Mouse (Mus musculus): ENCODE measurements at regions not wholly inside any gene's neighbourhood (a gene's known extent, or its start where the extent isn't known, plus 50 kb on each side); places are given as distances from the start of the nearest gene placed in this dataset.

GRCm38 (mm10) chr6:147789112-147789511 lies 257.9 kb upstream of the Far2 start:
- no peak for DNase-seq (ENCODE audit: extremely low read depth, low read depth, low spot score)
- no peak overlapping the region for H3K4me3 ChIP-seq (ENCODE audit: insufficient read depth, low read depth, low read length)
- TF ChIP-seq POLR2A (IDR thresholded peaks at IDR 0.05; ENCODE audit: extremely low read depth, insufficient read depth, low read length) (no peak), CTCF (IDR thresholded peaks at IDR 0.05; ENCODE audit: low read depth, low read length) (no peak)
- no peaks in the 10 kb centered on the region for H3K36me3 ChIP-seq (ENCODE audit: control insufficient read depth, insufficient read depth, low read length)
- no peaks in the 10 kb centered on the region for H3K79me2 ChIP-seq (ENCODE audit: control insufficient read depth, insufficient read depth, low read length)
- H3K27me3 ChIP-seq (ENCODE audit: control insufficient read depth, insufficient read depth, low read length) = no peaks in the 10 kb centered on the region
- H3K4me1 ChIP-seq (ENCODE audit: control insufficient read depth, insufficient read depth, low read length) = no peaks in the 10 kb centered on the region
- no peak overlapping the region for H3K27ac ChIP-seq (replicated peaks; ENCODE audit: insufficient read depth, low read depth, low read length)
- H3K9ac ChIP-seq (ENCODE audit: low read depth, low read length) = no peak overlapping the region
- WGBS = 64% methylated on average over 6 of the region's 6 CpGs

GRCm38 (mm10) chr6:147793811-147794210 lies 253.2 kb upstream of the Far2 start:
- Histone ChIP-seq H3K4me3 (ENCODE audit: insufficient read depth, low read depth, low read length) (no peak overlapping the region), H3K27me3 (ENCODE audit: control insufficient read depth, insufficient read depth, low read length) (no peaks in the 10 kb centered on the region), H3K4me1 (ENCODE audit: control insufficient read depth, insufficient read depth, low read length) (no peaks in the 10 kb centered on the region), H3K9ac (ENCODE audit: low read depth, low read length) (no peak overlapping the region), H3K27ac (replicated peaks; ENCODE audit: insufficient read depth, low read depth, low read length) (no peak overlapping the region), H3K36me3 (ENCODE audit: control insufficient read depth, insufficient read depth, low read length) (no peaks in the 10 kb centered on the region), H3K79me2 (ENCODE audit: control insufficient read depth, insufficient read depth, low read length) (no peaks in the 10 kb centered on the region)
- DNase-seq (ENCODE audit: extremely low read depth, low read depth, low spot score) = no peak
- WGBS = 65% methylated on average over 3 of the region's 3 CpGs
- no peak for TF ChIP-seq POLR2A (IDR thresholded peaks at IDR 0.05; ENCODE audit: extremely low read depth, insufficient read depth, low read length)
- no peak for TF ChIP-seq CTCF (IDR thresholded peaks at IDR 0.05; ENCODE audit: low read depth, low read length)

DNA sequence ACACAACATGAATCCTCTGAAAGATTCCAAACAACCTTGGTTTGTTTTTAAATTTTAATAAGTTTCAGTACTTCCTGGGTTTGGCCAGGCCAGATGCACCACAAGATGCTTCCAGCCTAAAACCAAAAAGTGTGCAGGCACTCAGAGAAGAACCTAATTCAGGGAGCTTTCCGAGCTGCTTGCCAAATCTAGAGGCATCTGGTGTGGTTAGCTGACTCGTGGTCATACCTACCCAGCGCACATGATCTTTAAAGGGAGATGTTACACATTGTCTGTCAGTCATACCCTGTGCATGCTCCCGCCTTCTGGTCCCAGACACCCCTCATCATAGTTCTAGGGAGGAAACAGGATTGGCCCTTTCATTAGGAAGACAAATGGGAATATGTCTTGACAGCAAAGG lies 252.7 kb upstream of the Far2 start:
- no peak for TF ChIP-seq CTCF (IDR thresholded peaks at IDR 0.05; ENCODE audit: low read depth, low read length)
- TF ChIP-seq POLR2A (IDR thresholded peaks at IDR 0.05; ENCODE audit: extremely low read depth, insufficient read depth, low read length) = no peak
- Histone ChIP-seq H3K4me1 (ENCODE audit: control insufficient read depth, insufficient read depth, low read length) (no peaks in the 10 kb centered on the region), H3K79me2 (ENCODE audit: control insufficient read depth, insufficient read depth, low read length) (no peaks in the 10 kb centered on the region), H3K4me3 (ENCODE audit: insufficient read depth, low read depth, low read length) (no peak overlapping the region), H3K9ac (ENCODE audit: low read depth, low read length) (no peak overlapping the region), H3K27me3 (ENCODE audit: control insufficient read depth, insufficient read depth, low read length) (no peaks in the 10 kb centered on the region), H3K36me3 (ENCODE audit: control insufficient read depth, insufficient read depth, low read length) (no peaks in the 10 kb centered on the region), H3K27ac (replicated peaks; ENCODE audit: insufficient read depth, low read depth, low read length) (no peak overlapping the region)
- WGBS = 76% methylated on average over 4 of the region's 4 CpGs
- no peak for DNase-seq (ENCODE audit: extremely low read depth, low read depth, low spot score)

- 78% methylated on average over 9 of the region's 9 CpGs for WGBS
- H3K4me1 ChIP-seq (ENCODE audit: control insufficient read depth, insufficient read depth, low read length) = no peaks in the 10 kb centered on the region
- TF ChIP-seq CTCF (IDR thresholded peaks at IDR 0.05; ENCODE audit: low read depth, low read length) (no peak), POLR2A (IDR thresholded peaks at IDR 0.05; ENCODE audit: extremely low read depth, insufficient read depth, low read length) (no peak)
- H3K79me2 ChIP-seq (ENCODE audit: control insufficient read depth, insufficient read depth, low read length) = no peaks in the 10 kb centered on the region
- no peak overlapping the region for H3K27ac ChIP-seq (replicated peaks; ENCODE audit: insufficient read depth, low read depth, low read length)
- no peak overlapping the region for H3K4me3 ChIP-seq (ENCODE audit: insufficient read depth, low read depth, low read length)
- H3K9ac ChIP-seq (ENCODE audit: low read depth, low read length) = no peak overlapping the region
- H3K36me3 ChIP-seq (ENCODE audit: control insufficient read depth, insufficient read depth, low read length) = no peaks in the 10 kb centered on the region
- DNase-seq (ENCODE audit: extremely low read depth, low read depth, low spot score) = no peak
- H3K27me3 ChIP-seq (ENCODE audit: control insufficient read depth, insufficient read depth, low read length) = no peaks in the 10 kb centered on the region
These were observed 247.9 kb upstream of the Far2 start for GRCm38 (mm10) chr6:147799009-147799727.

- H3K9ac ChIP-seq (ENCODE audit: low read depth, low read length) = no peak overlapping the region
- H3K36me3 ChIP-seq (ENCODE audit: control insufficient read depth, insufficient read depth, low read length) = no peaks in the 10 kb centered on the region
- no peak overlapping the region for H3K4me3 ChIP-seq (ENCODE audit: insufficient read depth, low read depth, low read length)
- H3K4me1 ChIP-seq (ENCODE audit: control insufficient read depth, insufficient read depth, low read length) = no peaks in the 10 kb centered on the region
- H3K27me3 ChIP-seq (ENCODE audit: control insufficient read depth, insufficient read depth, low read length) = no peaks in the 10 kb centered on the region
- H3K79me2 ChIP-seq (ENCODE audit: control insufficient read depth, insufficient read depth, low read length) = no peaks in the 10 kb centered on the region
- DNase-seq (ENCODE audit: extremely low read depth, low read depth, low spot score) = peak; percentile 0
- no peak overlapping the region for H3K27ac ChIP-seq (replicated peaks; ENCODE audit: insufficient read depth, low read depth, low read length)
- no peak for TF ChIP-seq POLR2A (IDR thresholded peaks at IDR 0.05; ENCODE audit: extremely low read depth, insufficient read depth, low read length)
- TF ChIP-seq CTCF (IDR thresholded peaks at IDR 0.05; ENCODE audit: low read depth, low read length) = no peak
- WGBS = 29% methylated on average over 6 of the region's 6 CpGs
These were observed 247.2 kb upstream of the Far2 start for GRCm38 (mm10) chr6:147799861-147800260.

DNA sequence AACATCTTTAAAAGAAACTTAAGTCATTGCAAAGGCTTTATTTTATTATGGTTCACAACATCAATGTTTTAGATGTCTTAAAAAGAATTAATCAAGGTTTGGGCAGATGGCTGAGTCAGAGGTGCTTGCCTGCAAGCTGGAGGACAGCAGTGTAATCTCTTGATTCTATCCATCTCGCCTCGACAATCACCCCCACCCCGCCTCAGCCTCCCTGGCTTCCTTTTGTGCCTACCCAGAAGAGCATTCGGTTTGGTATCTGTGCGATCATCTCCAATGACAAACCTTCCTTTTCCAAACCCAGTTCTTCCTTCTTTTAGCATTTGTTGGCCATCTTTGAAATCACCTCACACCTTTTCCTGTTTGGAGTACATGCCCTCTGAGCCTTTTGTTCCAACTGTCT lies 246.2 kb upstream of the Far2 start:
- H3K27me3 ChIP-seq (ENCODE audit: control insufficient read depth, insufficient read depth, low read length) = no peaks in the 10 kb centered on the region
- TF ChIP-seq CTCF (IDR thresholded peaks at IDR 0.05; ENCODE audit: low read depth, low read length) (no peak), POLR2A (IDR thresholded peaks at IDR 0.05; ENCODE audit: extremely low read depth, insufficient read depth, low read length) (no peak)
- H3K4me1 ChIP-seq (ENCODE audit: control insufficient read depth, insufficient read depth, low read length) = no peaks in the 10 kb centered on the region
- no peak overlapping the region for H3K27ac ChIP-seq (replicated peaks; ENCODE audit: insufficient read depth, low read depth, low read length)
- H3K36me3 ChIP-seq (ENCODE audit: control insufficient read depth, insufficient read depth, low read length) = no peaks in the 10 kb centered on the region
- DNase-seq (ENCODE audit: extremely low read depth, low read depth, low spot score) = no peak
- no peaks in the 10 kb centered on the region for H3K79me2 ChIP-seq (ENCODE audit: control insufficient read depth, insufficient read depth, low read length)
- WGBS = 88% methylated on average over 5 of the region's 5 CpGs
- no peak overlapping the region for H3K4me3 ChIP-seq (ENCODE audit: insufficient read depth, low read depth, low read length)
- H3K9ac ChIP-seq (ENCODE audit: low read depth, low read length) = no peak overlapping the region
